Mouse (Mus musculus): ENCODE results near the gene Ankrd13a. TPM values are rescaled to one million over a fixed set of nuclear protein-coding genes. Genes with fewer than 3 reads are reported as not detected.

Gene Ankrd13a
- total and polyA plus RNA-seq, 3 experiments = 73.8 to 123 (median 89.4) TPM

GRCm38 (mm10) chr5:114809826-114810225, 35.3 kb downstream of the Ankrd13a start:
- dilution Hi-C loops (cut with MboI; ENCODE audit: extremely low pct_ligation_motif_present, extremely low pct_unique_long_range_greater_than_20kb, low sequenced_read_pairs) = no loop called here
- Histone ChIP-seq H3K36me3 (replicated peaks in 1 of 2; ENCODE audit: control insufficient read depth in 1 of 2, insufficient read depth in 1 of 2, low read length in 1 of 2) (peaks cover 21 to 62% of the 10 kb centered on the region in 2 experiments), H3K9me3 (replicated peaks; ENCODE audit: low read length) (no peaks in the 10 kb centered on the region), H3K4me2 (ENCODE audit: insufficient read depth, low read depth, poor library complexity, severe bottlenecking) (no peak overlapping the region), H3K27me3 (replicated peaks) (no peaks in the 10 kb centered on the region), H3K79me2 (replicated peaks; ENCODE audit: control insufficient read depth, extremely low read depth, insufficient read depth, poor library complexity, severe bottlenecking) (0 out of 2 replicates have a peak, but pooled peaks cover 2% of the 10 kb centered on the region), H3K9ac (ENCODE audit: insufficient read depth, low read depth) (no peak overlapping the region), H3K4me1 (ENCODE audit: control insufficient read depth in 1 of 2, insufficient read depth in 2 of 2) (peaks cover 5 to 13% of the 10 kb centered on the region in 2 experiments; a peak in 3 of 4 replicates), H3K27ac (ENCODE audit: insufficient read depth, low read depth) (no peak overlapping the region), H3K4me3 (replicated peaks in 1 of 3; ENCODE audit: low read depth in 2 of 3, low read length in 2 of 3, poor library complexity in 1 of 3) (no peak overlapping the region)
- no peak for DNase-seq (ENCODE audit: extremely low read depth)
- in situ Hi-C loops (cut with MboI; ENCODE audit: low pct_ligation_motif_present, low pct_unique_long_range_greater_than_20kb, low sequenced_read_pairs) = loop anchor here (5.0 kb wide), 1 partner anchor 88 kb away; no protein-coding TSS in a partner anchor
- no peak for TF ChIP-seq RAD21 (IDR thresholded peaks at IDR 0.05; ENCODE audit: low read depth, low read length)
- TF ChIP-seq KAT2A (IDR thresholded peaks at IDR 0.05; ENCODE audit: insufficient replicate concordance, low read length) = no peak
- no peak for TF ChIP-seq POLR2A (IDR thresholded peaks at IDR 0.05; ENCODE audit: low read depth, low read length)
- TF ChIP-seq NRF1 (IDR thresholded peaks at IDR 0.05; ENCODE audit: low read depth, low read length) = no peak
- TF ChIP-seq TCF12 (IDR thresholded peaks at IDR 0.05; ENCODE audit: low read depth, low read length) = no peak
- TF ChIP-seq ELF1 (IDR thresholded peaks at IDR 0.05; ENCODE audit: low read depth, low read length) = no peak
- TF ChIP-seq ZMIZ1 (IDR thresholded peaks at IDR 0.05; ENCODE audit: low read depth, low read length) = no peak
- no peak for TF ChIP-seq ZC3H11A (IDR thresholded peaks at IDR 0.05; ENCODE audit: low read depth, low read length)
- no peak for TF ChIP-seq TBP (conservative IDR thresholded peaks at IDR 0.05; ENCODE audit: low read depth, low read length)
- no peak for TF ChIP-seq MAFK (IDR thresholded peaks at IDR 0.05; ENCODE audit: insufficient replicate concordance, low read length)
- no peak for TF ChIP-seq BHLHE40 (IDR thresholded peaks at IDR 0.05; ENCODE audit: low read depth, low read length)
- no peak for TF ChIP-seq ZKSCAN1 (IDR thresholded peaks at IDR 0.05; ENCODE audit: borderline replicate concordance, low read depth, low read length)
- no peak for TF ChIP-seq USF2 (conservative IDR thresholded peaks at IDR 0.05; ENCODE audit: low read depth, low read length)
- no peak for TF ChIP-seq SIN3A (IDR thresholded peaks at IDR 0.05; ENCODE audit: low read length)

GRCm38 (mm10) chr5:114813525-114814181, 39.2 kb downstream of the Ankrd13a start:
- Histone ChIP-seq H3K4me2 (ENCODE audit: insufficient read depth, low read depth, poor library complexity, severe bottlenecking) (no peak overlapping the region), H3K9me3 (replicated peaks; ENCODE audit: low read length) (no peaks in the 10 kb centered on the region), H3K4me3 (replicated peaks in 1 of 3; ENCODE audit: low read depth in 2 of 3, low read length in 2 of 3, poor library complexity in 1 of 3) (peak overlapping the region; percentile 66 to 88 (median 70)), H3K79me2 (replicated peaks; ENCODE audit: control insufficient read depth, extremely low read depth, insufficient read depth, poor library complexity, severe bottlenecking) (0 out of 2 replicates have a peak, but pooled peaks cover 2% of the 10 kb centered on the region), H3K9ac (ENCODE audit: insufficient read depth, low read depth) (peak overlapping the region; percentile 41; the same call in 1 of the 2 replicates), H3K4me1 (ENCODE audit: control insufficient read depth in 1 of 2, insufficient read depth in 2 of 2) (peaks cover 5 to 18% of the 10 kb centered on the region in 2 experiments; a peak in 3 of 4 replicates), H3K36me3 (replicated peaks in 1 of 2; ENCODE audit: control insufficient read depth in 1 of 2, insufficient read depth in 1 of 2, low read length in 1 of 2) (peaks cover 5 to 25% of the 10 kb centered on the region in 2 experiments), H3K27me3 (replicated peaks) (no peaks in the 10 kb centered on the region), H3K27ac (ENCODE audit: insufficient read depth, low read depth) (peak overlapping the region; percentile 1; the same call in 1 of the 2 replicates)
- TF ChIP-seq KAT2A (IDR thresholded peaks at IDR 0.05; ENCODE audit: insufficient replicate concordance, low read length) = no peak
- peak; percentile 88 for TF ChIP-seq ELF1 (IDR thresholded peaks at IDR 0.05; ENCODE audit: low read depth, low read length)
- 0 out of 2 replicates have a peak, but pooled peaks have one; percentile 11 for TF ChIP-seq IRF4 (IDR thresholded peaks at IDR 0.05; ENCODE audit: low read depth, low read length)
- peak; percentile 82 for TF ChIP-seq POLR2A (IDR thresholded peaks at IDR 0.05; ENCODE audit: low read depth, low read length)
- TF ChIP-seq NRF1 (IDR thresholded peaks at IDR 0.05; ENCODE audit: low read depth, low read length) = peak; percentile 53; the same call in 1 of the 2 replicates
- 0 out of 2 replicates have a peak, but pooled peaks have one; percentile 66 for TF ChIP-seq MYC (IDR thresholded peaks at IDR 0.05; ENCODE audit: low read depth, low read length)
- TF ChIP-seq HCFC1 (IDR thresholded peaks at IDR 0.05; ENCODE audit: low read depth, low read length) = peak; percentile 44; the same call in 1 of the 2 replicates
- TF ChIP-seq SIN3A (IDR thresholded peaks at IDR 0.05; ENCODE audit: low read length) = peak; percentile 50; the same call in 1 of the 2 replicates
- no peak for TF ChIP-seq MAFK (IDR thresholded peaks at IDR 0.05; ENCODE audit: insufficient replicate concordance, low read length)
- 0 out of 2 replicates have a peak, but pooled peaks have one; percentile 35 for TF ChIP-seq MXI1 (IDR thresholded peaks at IDR 0.05; ENCODE audit: low read depth, low read length)
- TF ChIP-seq NELFE (IDR thresholded peaks at IDR 0.05; ENCODE audit: low read depth, low read length) = peak; percentile 84
- peak; percentile 55; the same call in 1 of the 2 replicates for TF ChIP-seq TCF12 (IDR thresholded peaks at IDR 0.05; ENCODE audit: low read depth, low read length)
- TF ChIP-seq POLR2AphosphoS2 (IDR thresholded peaks at IDR 0.05; ENCODE audit: low read depth, low read length) = 0 out of 2 replicates have a peak, but pooled peaks have one; percentile 30
- peak; percentile 28; the same call in 1 of the 2 replicates for TF ChIP-seq MAZ (IDR thresholded peaks at IDR 0.05; ENCODE audit: low read depth, low read length)
- TF ChIP-seq MEF2A (IDR thresholded peaks at IDR 0.05; ENCODE audit: borderline replicate concordance, low read depth, low read length) = no peak
- TF ChIP-seq ZMIZ1 (IDR thresholded peaks at IDR 0.05; ENCODE audit: low read depth, low read length) = peak; percentile 84
- no peak for TF ChIP-seq PAX5 (IDR thresholded peaks at IDR 0.05; ENCODE audit: low read length)
- peak; percentile 62 for TF ChIP-seq MAX (IDR thresholded peaks at IDR 0.05; ENCODE audit: low read length)
- DNase-seq (ENCODE audit: extremely low read depth) = peak; percentile 76
- dilution Hi-C loops (cut with MboI; ENCODE audit: extremely low pct_ligation_motif_present, extremely low pct_unique_long_range_greater_than_20kb, low sequenced_read_pairs) (no loop called here), in situ Hi-C loops (cut with MboI; ENCODE audit: low pct_ligation_motif_present, low pct_unique_long_range_greater_than_20kb, low sequenced_read_pairs) (loop anchor here (5.0 kb wide), 1 partner anchor 91 kb away; no protein-coding TSS in a partner anchor)

All from CH12.LX (cell line).